Mouse (Mus musculus) forebrain, embryonic 16.5 days (tissue): ENCODE results near the gene Hus1b. TPM values are rescaled to one million over a fixed set of nuclear protein-coding genes. Genes with fewer than 3 reads are reported as not detected.
A peak's percentile ranks its signal among the peaks of the same experiment; 100 is the strongest.

Source experiments
- ATAC-seq: fragments of 200-750 bp; cut with Nextera tagmentation; 2 replicates; pipeline ENCODE4 v1.8.0; 2017; ENCODE audit warnings: mild to moderate bottlenecking, moderate library complexity
- H3K27ac ChIP-seq: fragments of 300-500 bp; sonication (generic); 2 replicates; pipeline ENCODE4 v1.5.1; 2014; ENCODE audit warnings: low read length, control low read depth
- H3K27me3 ChIP-seq: fragments of 300-500 bp; sonication (generic); replicated peaks from 2 replicates; pipeline ENCODE4 v1.6.1; 2014; ENCODE audit warnings: low read length; ENCODE audit not compliant: control insufficient read depth, insufficient read depth
- H3K36me3 ChIP-seq: fragments of 300-500 bp; sonication (generic); 2 replicates; pipeline ENCODE4 v1.6.1; 2014; ENCODE audit not compliant: control insufficient read depth, insufficient read depth
- H3K4me1 ChIP-seq: fragments of 300-500 bp; sonication (generic); replicated peaks from 2 replicates; pipeline ENCODE4 v1.6.1; 2014; ENCODE audit warnings: low read length; ENCODE audit not compliant: control insufficient read depth, insufficient read depth
- H3K4me2 ChIP-seq: fragments of 300-500 bp; sonication (generic); 2 replicates; pipeline ENCODE4 v1.6.1; 2014; ENCODE audit warnings: mild to moderate bottlenecking, low read length, control low read depth
- H3K4me3 ChIP-seq: fragments of 300-500 bp; sonication (generic); replicated peaks from 2 replicates; pipeline ENCODE4 v1.5.1; 2014; ENCODE audit warnings: mild to moderate bottlenecking, low read length, control low read depth
- H3K9ac ChIP-seq: fragments of 300-500 bp; sonication (generic); replicated peaks from 2 replicates; pipeline ENCODE4 v1.6.1; 2014; ENCODE audit warnings: low read depth, low read length, control low read depth
- H3K9me3 ChIP-seq: fragments of 300-500 bp; sonication (generic); 2 replicates; pipeline ENCODE4 v1.6.1; 2016; ENCODE audit warnings: low read length; ENCODE audit not compliant: control insufficient read depth
- WGBS: fragments of 180-500 bp; shearing (Covaris S2); extraction: QIAGEN DNeasy Blood & Tissue Kit; methylation state at CpG from one replicate; pipeline ENCODE4 v1.1.7; 2014; 5-methylcytosine and 5-hydroxymethylcytosine counted together
- polyA plus RNA-seq: library from polyadenylated mRNA; unstranded; fragments of >200 nt; fragmentation: Nextera tagmentation; extraction: Ambion mirVana; gene quantifications from 2 replicates; pipeline ENCODE4 v1.2.1, GENCODE M21; 2015

Hus1b gene
- polyA plus RNA-seq, 1 experiment from 2014 or later = not detected

DNA sequence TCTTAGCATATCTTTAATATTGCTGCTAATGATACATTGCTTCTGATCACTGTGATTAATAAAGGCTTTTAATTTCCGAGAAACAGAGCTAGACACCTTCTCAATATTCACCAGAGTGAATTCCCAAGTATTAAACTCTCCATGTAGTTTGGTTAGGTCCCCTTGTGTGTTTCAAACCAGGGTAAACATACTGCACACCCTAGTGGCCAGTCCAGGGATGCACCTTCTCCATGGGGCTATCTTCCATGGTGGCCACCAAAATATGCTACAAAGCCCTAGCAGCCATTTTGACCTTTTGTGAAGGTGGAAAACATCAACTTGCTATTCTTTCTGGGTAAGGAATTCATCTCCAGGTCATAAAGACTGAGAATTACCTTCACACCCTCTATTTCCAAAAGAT lies 34.1 kb upstream of the Hus1b start:
- no peaks in the 10 kb centered on the region for H3K9me3 ChIP-seq
- no peaks in the 10 kb centered on the region; the same call in 1 of the 2 replicates for H3K27me3 ChIP-seq
- peaks cover 19% of the 10 kb centered on the region for H3K4me1 ChIP-seq
- H3K4me3 ChIP-seq = no peak overlapping the region
- H3K9ac ChIP-seq = no peak overlapping the region
- no peak overlapping the region for H3K27ac ChIP-seq
- H3K36me3 ChIP-seq = no peaks in the 10 kb centered on the region
- no peak overlapping the region for H3K4me2 ChIP-seq
- 71% methylated on average over 1 of the region's 1 CpGs for WGBS
- no peak for ATAC-seq

GRCm38 (mm10) chr13:30978224-30978623 lies 30.7 kb upstream of the Hus1b start:
- no peak overlapping the region; the same call in 1 of the 2 replicates for H3K4me2 ChIP-seq
- no peaks in the 10 kb centered on the region for H3K36me3 ChIP-seq
- H3K27ac ChIP-seq = no peak overlapping the region
- H3K4me3 ChIP-seq = no peak overlapping the region
- H3K27me3 ChIP-seq = no peaks in the 10 kb centered on the region
- ATAC-seq = peak; percentile 10
- 13% methylated on average over 4 of the region's 4 CpGs for WGBS
- no peak overlapping the region for H3K9ac ChIP-seq
- H3K4me1 ChIP-seq = peaks cover 11% of the 10 kb centered on the region
- H3K9me3 ChIP-seq = no peaks in the 10 kb centered on the region

DNA sequence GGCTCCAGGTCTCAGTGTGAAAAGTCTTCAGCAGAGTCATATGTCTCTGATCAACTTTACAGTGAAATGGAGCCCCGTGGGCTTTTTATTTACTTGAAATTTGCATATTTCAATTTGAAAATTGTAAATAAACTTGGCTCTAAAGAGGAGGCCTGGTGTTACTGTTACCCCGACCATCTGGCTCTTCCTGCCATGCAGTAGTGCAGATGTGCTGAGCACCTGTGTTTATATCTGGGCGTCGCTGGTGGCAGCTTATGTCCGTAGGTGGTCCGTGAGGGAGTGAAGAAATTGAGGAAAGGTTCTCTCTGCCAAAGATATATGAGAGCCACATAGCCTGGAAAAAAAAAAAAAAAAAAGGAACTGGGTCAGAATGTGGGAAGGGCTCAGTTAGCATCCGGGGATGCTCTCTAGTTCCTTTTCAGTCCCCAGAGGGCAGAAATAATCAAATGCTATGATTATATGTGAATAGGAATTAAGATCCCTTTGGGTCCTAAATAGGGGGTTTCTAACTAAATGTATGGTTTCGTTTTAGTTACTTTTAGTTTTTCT lies 29.1 kb upstream of the Hus1b start:
- Histone ChIP-seq H3K4me3 (no peak overlapping the region), H3K4me2 (no peak overlapping the region), H3K27me3 (no peaks in the 10 kb centered on the region), H3K9ac (no peak overlapping the region), H3K27ac (no peak overlapping the region), H3K4me1 (peaks cover 17% of the 10 kb centered on the region), H3K9me3 (no peaks in the 10 kb centered on the region), H3K36me3 (no peaks in the 10 kb centered on the region)
- no peak for ATAC-seq
- WGBS = 49% methylated on average over 8 of the region's 8 CpGs

DNA sequence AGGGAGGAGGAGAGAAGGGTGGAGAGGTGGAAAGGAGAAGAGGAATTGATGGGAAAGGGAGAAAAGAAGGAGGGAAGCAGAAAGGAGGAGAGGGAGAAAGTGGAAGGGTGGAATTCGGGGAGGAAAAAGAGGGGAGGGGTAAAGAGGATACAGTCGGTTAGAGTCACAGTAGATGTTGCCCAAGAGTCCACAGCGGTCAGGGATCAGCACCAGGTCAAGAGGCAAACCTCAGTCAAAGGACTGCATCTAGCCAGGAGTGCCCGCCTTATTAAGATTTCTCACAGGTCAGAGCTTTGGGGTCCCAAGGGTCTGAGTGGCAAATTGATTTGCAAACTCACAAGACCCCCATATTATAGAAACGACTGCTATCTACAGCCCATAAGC lies 26.7 kb upstream of the Hus1b start:
- peak; percentile 48 for ATAC-seq
- H3K27ac ChIP-seq = no peak overlapping the region
- WGBS = 23% methylated on average over 5 of the region's 5 CpGs

DNA sequence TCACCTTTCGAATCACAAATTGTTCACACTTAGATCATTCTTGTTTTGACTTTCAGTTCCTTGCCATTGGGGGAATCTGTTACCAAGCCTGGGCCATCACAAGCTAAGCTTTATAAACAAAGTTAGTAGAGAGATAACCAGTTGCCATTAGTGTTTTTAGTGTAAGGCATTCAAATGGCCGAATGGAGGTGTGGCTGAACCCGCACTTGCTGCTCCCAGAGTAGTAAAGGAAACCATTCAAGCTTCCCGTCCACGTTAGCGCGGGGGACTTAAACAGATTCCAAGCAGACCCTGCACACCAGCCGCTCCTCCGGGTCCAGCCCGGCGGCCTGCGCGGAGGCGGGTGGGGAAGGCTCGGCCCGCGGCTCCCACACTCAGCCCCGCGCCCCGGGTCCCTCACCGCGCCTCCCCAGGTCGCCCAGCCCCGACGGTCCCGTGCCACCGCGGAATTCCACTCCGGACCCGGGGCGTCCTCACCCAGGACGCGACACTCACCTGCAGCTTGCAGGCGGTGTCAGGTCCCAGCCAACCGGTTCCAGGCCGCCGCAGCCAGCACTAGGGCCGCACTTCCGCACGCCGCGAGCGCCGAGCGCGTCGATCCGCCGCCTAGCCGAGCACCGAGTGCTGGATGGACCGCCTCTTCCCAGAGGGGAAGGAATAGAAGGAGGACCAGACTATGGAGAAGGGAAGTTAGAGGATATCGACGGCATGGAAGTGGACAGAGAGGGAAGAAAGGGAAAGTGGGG lies 26.1 kb upstream of the Hus1b start, which contains the start of the genes Exoc2 and Gm5447:
Gene Exoc2, minus strand, starts transcription at position 593 of the 746 bp plus-strand sequence.
Gene Gm5447, plus strand, starts transcription at position 704 of the 746 bp plus-strand sequence.
- H3K36me3 ChIP-seq = no peaks in the 10 kb centered on the region
- peak; percentile 99 for ATAC-seq
- peak within 1 kb of the TSS; percentile 63 for H3K4me2 ChIP-seq
- peak within 1 kb of the TSS; percentile 94 for H3K9ac ChIP-seq
- peak within 1 kb of the TSS; percentile 94 for H3K4me3 ChIP-seq
- H3K4me1 ChIP-seq = peaks cover 17% of the 10 kb centered on the region
- H3K27me3 ChIP-seq = no peaks in the 10 kb centered on the region
- under 1% methylated on average over 54 of the region's 54 CpGs for WGBS
- H3K27ac ChIP-seq = peak within 1 kb of the TSS; percentile 74
- no peaks in the 10 kb centered on the region for H3K9me3 ChIP-seq

More for the DNA sequence above, 26.7 kb upstream of the Hus1b start:
- Histone ChIP-seq H3K9me3 (no peaks in the 10 kb centered on the region), H3K4me3 (peak overlapping the region; percentile 94), H3K27me3 (no peaks in the 10 kb centered on the region), H3K4me2 (peak overlapping the region; percentile 58), H3K4me1 (peaks cover 17% of the 10 kb centered on the region), H3K9ac (peak overlapping the region; percentile 94), H3K36me3 (no peaks in the 10 kb centered on the region)

DNA sequence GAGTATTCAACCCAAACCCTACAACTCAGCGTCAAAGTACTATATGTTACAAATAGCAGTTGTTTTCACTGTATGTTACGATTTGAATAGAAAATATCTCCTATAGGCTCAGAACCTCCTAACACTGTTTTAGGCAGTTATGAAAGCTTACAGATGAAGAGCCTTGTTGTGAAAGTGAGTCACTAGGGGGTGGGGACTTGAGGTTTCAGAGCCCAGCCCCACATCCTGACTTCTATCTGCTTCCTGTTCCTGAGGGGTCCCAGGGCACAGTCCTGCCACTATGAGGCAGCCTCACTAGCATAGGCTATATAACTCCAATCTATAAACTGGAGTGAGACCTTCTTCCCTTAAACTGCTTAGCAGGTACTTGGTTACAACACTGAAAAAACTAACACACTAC lies 24.5 kb upstream of the Hus1b start:
- H3K4me1 ChIP-seq = peaks cover 10% of the 10 kb centered on the region
- no peak overlapping the region for H3K27ac ChIP-seq
- ATAC-seq = no peak
- H3K4me2 ChIP-seq = no peak overlapping the region
- no peak overlapping the region for H3K4me3 ChIP-seq
- H3K27me3 ChIP-seq = no peaks in the 10 kb centered on the region
- 97% methylated on average over 2 of the region's 2 CpGs for WGBS
- H3K9me3 ChIP-seq = no peaks in the 10 kb centered on the region
- H3K9ac ChIP-seq = no peak overlapping the region
- no peaks in the 10 kb centered on the region for H3K36me3 ChIP-seq

- Histone ChIP-seq H3K27ac (no peak overlapping the region), H3K9me3 (no peaks in the 10 kb centered on the region), H3K4me2 (no peak overlapping the region), H3K4me3 (no peak overlapping the region), H3K36me3 (no peaks in the 10 kb centered on the region), H3K9ac (no peak overlapping the region), H3K4me1 (peaks cover 19% of the 10 kb centered on the region), H3K27me3 (no peaks in the 10 kb centered on the region)
- no peak for ATAC-seq
- 94% methylated on average over 3 of the region's 3 CpGs for WGBS
These were observed 23.5 kb upstream of the Hus1b start for GRCm38 (mm10) chr13:30971047-30971446.

GRCm38 (mm10) chr13:30968311-30968710 lies 20.8 kb upstream of the Hus1b start:
- Histone ChIP-seq H3K9ac (no peak overlapping the region), H3K4me3 (no peak overlapping the region), H3K36me3 (no peaks in the 10 kb centered on the region), H3K27me3 (no peaks in the 10 kb centered on the region), H3K4me2 (no peak overlapping the region), H3K27ac (no peak overlapping the region), H3K9me3 (no peaks in the 10 kb centered on the region), H3K4me1 (peaks cover 15% of the 10 kb centered on the region)
- ATAC-seq = no peak
- WGBS = 63% methylated on average over 4 of the region's 4 CpGs

- peak; percentile 73 for ATAC-seq
- Histone ChIP-seq H3K27me3 (no peaks in the 10 kb centered on the region), H3K9ac (no peak overlapping the region), H3K4me3 (no peak overlapping the region), H3K27ac (no peak overlapping the region), H3K4me1 (peaks cover 9% of the 10 kb centered on the region), H3K36me3 (no peaks in the 10 kb centered on the region), H3K9me3 (no peaks in the 10 kb centered on the region), H3K4me2 (peak overlapping the region; percentile 27; the same call in 1 of the 2 replicates)
- 15% methylated on average over 10 of the region's 10 CpGs for WGBS
These were observed 18.9 kb upstream of the Hus1b start for GRCm38 (mm10) chr13:30966507-30966911.
